Mouse (Mus musculus) lung, embryonic 16.5 days (tissue): ENCODE data around the gene Cep170b. TPM values are rescaled to one million over a fixed set of nuclear protein-coding genes. Genes with fewer than 3 reads are reported as not detected.

ENCODE experiments used
- ATAC-seq: fragments of 200-750 bp; cut with Nextera tagmentation; 2 replicates; pipeline ENCODE4 v1.8.0; 2017; ENCODE audit warnings: low read depth, mild to moderate bottlenecking, moderate library complexity
- H3K27ac ChIP-seq: fragments of 300-500 bp; sonication (generic); 2 replicates; pipeline ENCODE4 v1.5.1; 2014; ENCODE audit warnings: mild to moderate bottlenecking, control low read depth, low read length
- H3K27me3 ChIP-seq: fragments of 300-500 bp; sonication (generic); 2 replicates; pipeline ENCODE4 v1.6.1; 2014; ENCODE audit warnings: low read depth, low read length, mixed read lengths; ENCODE audit not compliant: control insufficient read depth, insufficient read depth
- H3K36me3 ChIP-seq: fragments of 300-500 bp; sonication (generic); 2 replicates; pipeline ENCODE4 v1.6.1; 2014; ENCODE audit warnings: low read length; ENCODE audit not compliant: control insufficient read depth, insufficient read depth
- H3K4me1 ChIP-seq: fragments of 300-500 bp; sonication (generic); replicated peaks from 2 replicates; pipeline ENCODE4 v1.6.1; 2014; ENCODE audit warnings: low read length, mixed read lengths; ENCODE audit not compliant: control insufficient read depth, insufficient read depth
- H3K4me2 ChIP-seq: fragments of 300-500 bp; sonication (generic); 2 replicates; pipeline ENCODE4 v1.6.1; 2014; ENCODE audit warnings: low read depth, low read length, control low read depth
- H3K4me3 ChIP-seq: fragments of 300-500 bp; sonication (generic); 2 replicates; pipeline ENCODE4 v1.5.1; 2014; ENCODE audit warnings: mild to moderate bottlenecking, low read length, control low read depth
- H3K9ac ChIP-seq: fragments of 300-500 bp; sonication (generic); 2 replicates; pipeline ENCODE4 v1.6.1; 2014; ENCODE audit warnings: low read length, control low read depth
- H3K9me3 ChIP-seq: fragments of 300-500 bp; sonication (generic); 2 replicates; pipeline ENCODE4 v1.6.1; 2016; ENCODE audit warnings: low read length; ENCODE audit not compliant: control insufficient read depth
- WGBS: fragments of 180-500 bp; shearing (Covaris S2); extraction: QIAGEN DNeasy Blood & Tissue Kit; methylation state at CpG from one replicate; pipeline ENCODE4 v1.1.7; 2014; 5-methylcytosine and 5-hydroxymethylcytosine counted together
- polyA plus RNA-seq: library from polyadenylated mRNA; unstranded; fragments of >200 nt; fragmentation: Nextera tagmentation; extraction: Ambion mirVana; gene quantifications from 2 replicates; pipeline ENCODE4 v1.2.1, GENCODE M21; 2015

Gene Cep170b
- polyA plus RNA-seq, 1 experiment from 2014 or later: 13.5 TPM

DNA sequence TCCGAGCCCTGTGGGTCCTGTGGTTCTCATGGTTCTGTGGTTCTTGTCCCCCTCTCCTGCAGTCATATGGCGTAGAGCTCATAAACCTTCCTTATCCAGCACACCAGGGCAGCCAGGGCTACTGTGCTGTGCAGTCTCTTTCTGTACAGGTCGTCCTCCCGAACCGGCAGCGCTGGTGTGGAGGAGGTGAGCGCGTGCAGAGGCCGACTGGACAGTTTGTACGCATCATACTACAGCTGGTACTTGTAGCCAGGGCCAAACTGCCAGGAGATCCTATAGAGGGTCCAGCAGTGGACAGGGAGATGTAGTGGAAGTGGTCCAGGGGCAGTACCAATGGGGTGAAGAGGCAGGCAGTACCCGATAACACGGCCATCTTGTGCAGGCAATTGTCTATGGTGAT lies 30.7 kb downstream of the Cep170b start:
- Histone ChIP-seq H3K36me3 (no peaks in the 10 kb centered on the region), H3K4me2 (no peak overlapping the region), H3K27ac (no peak overlapping the region), H3K27me3 (no peaks in the 10 kb centered on the region), H3K4me3 (no peak overlapping the region), H3K4me1 (no peaks in the 10 kb centered on the region), H3K9me3 (no peaks in the 10 kb centered on the region), H3K9ac (no peak overlapping the region)
- ATAC-seq: no peak
- WGBS: 77% methylated on average over 12 of the region's 12 CpGs

DNA sequence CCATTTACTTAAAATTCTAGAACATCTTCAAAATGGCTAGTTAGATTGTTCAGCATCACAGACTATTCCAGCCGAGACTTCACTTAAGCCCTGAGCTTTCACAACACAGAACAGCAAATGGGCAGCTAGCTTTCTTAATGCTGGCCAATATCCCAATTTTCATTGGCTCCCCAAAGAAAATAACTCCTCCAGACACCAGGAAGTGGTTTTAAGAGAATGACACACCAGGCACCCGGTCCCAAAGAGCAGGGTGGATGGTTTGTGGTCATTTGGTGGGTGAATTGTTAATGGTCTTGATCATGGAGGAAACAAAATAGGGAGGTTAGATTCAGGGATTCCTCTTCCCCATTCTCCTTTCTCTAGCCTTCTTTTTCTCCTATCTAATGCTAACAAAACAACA lies 32.1 kb downstream of the Cep170b start:
- ATAC-seq: no peak
- no peak overlapping the region for H3K4me2 ChIP-seq
- H3K9ac ChIP-seq: no peak overlapping the region
- no peak overlapping the region for H3K4me3 ChIP-seq
- no peak overlapping the region for H3K27ac ChIP-seq
- WGBS: 50% methylated on average over 2 of the region's 2 CpGs
- no peaks in the 10 kb centered on the region for H3K9me3 ChIP-seq
- no peaks in the 10 kb centered on the region for H3K27me3 ChIP-seq
- H3K36me3 ChIP-seq: no peaks in the 10 kb centered on the region
- no peaks in the 10 kb centered on the region for H3K4me1 ChIP-seq

- H3K27ac ChIP-seq: no peak overlapping the region
- H3K36me3 ChIP-seq: no peaks in the 10 kb centered on the region
- no peak overlapping the region for H3K4me3 ChIP-seq
- no peak overlapping the region for H3K4me2 ChIP-seq
- no peaks in the 10 kb centered on the region for H3K27me3 ChIP-seq
- whole genome bisulfite sequencing: 59% methylated on average over 4 of the region's 4 CpGs
- no peaks in the 10 kb centered on the region for H3K4me1 ChIP-seq
- no peak for ATAC-seq
- H3K9me3 ChIP-seq: no peaks in the 10 kb centered on the region
- no peak overlapping the region for H3K9ac ChIP-seq
These were observed 35.6 kb downstream of the Cep170b start for GRCm38 (mm10) chr12:112755900-112756299.

- WGBS: 83% methylated on average over 5 of the region's 5 CpGs
- H3K9me3 ChIP-seq: no peaks in the 10 kb centered on the region
- no peak for ATAC-seq
These were observed 37.6 kb downstream of the Cep170b start for GRCm38 (mm10) chr12:112757896-112758295.

DNA sequence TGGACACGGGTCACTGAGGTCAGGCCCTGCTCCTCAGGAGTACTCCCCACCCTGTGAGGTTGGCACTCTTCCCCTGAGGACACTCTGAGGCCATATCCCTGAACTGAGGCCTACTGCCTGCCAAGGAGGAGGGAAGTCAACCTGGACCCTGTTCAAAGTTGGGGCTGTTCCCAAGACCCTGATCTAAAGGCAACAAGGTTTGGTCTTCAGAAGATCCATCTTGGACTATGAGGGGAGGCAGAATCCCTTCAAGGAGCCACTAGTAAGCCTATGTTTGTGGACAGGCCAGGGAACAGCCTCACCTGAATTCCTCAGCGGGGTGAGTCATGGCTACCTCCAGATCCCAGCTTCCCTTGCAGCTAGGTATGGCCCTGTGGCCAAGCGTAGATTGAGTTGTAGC lies 39.2 kb downstream of the Cep170b start:
- Histone ChIP-seq H3K4me2 (no peak overlapping the region), H3K9ac (no peak overlapping the region), H3K9me3 (no peaks in the 10 kb centered on the region), H3K27me3 (no peaks in the 10 kb centered on the region), H3K27ac (no peak overlapping the region), H3K4me1 (no peaks in the 10 kb centered on the region), H3K36me3 (no peaks in the 10 kb centered on the region), H3K4me3 (no peak overlapping the region)
- no peak for ATAC-seq
- 72% methylated on average over 3 of the region's 3 CpGs for WGBS

More at GRCm38 (mm10) chr12:112757896-112758295, 37.6 kb downstream of the Cep170b start:
- Histone ChIP-seq H3K9ac (no peak overlapping the region), H3K27ac (no peak overlapping the region), H3K4me2 (no peak overlapping the region), H3K27me3 (no peaks in the 10 kb centered on the region), H3K36me3 (no peaks in the 10 kb centered on the region), H3K4me3 (no peak overlapping the region), H3K4me1 (no peaks in the 10 kb centered on the region)

- H3K27ac ChIP-seq: no peak within 1 kb of the TSS
- no peaks in the 10 kb centered on the region for H3K4me1 ChIP-seq
- no peak within 1 kb of the TSS for H3K9ac ChIP-seq
- ATAC-seq: no peak
- H3K27me3 ChIP-seq: no peaks in the 10 kb centered on the region
- no peak within 1 kb of the TSS for H3K4me2 ChIP-seq
- H3K36me3 ChIP-seq: no peaks in the 10 kb centered on the region
- no peak within 1 kb of the TSS for H3K4me3 ChIP-seq
- no peaks in the 10 kb centered on the region for H3K9me3 ChIP-seq
- 29% methylated on average over 4 of the region's 4 CpGs for WGBS
These were observed 40.1 kb downstream of the Cep170b start, which contains the start of gene Pld4 for GRCm38 (mm10) chr12:112760154-112760926. Gene Pld4 (plus strand): TSS chr12:112760655.

DNA sequence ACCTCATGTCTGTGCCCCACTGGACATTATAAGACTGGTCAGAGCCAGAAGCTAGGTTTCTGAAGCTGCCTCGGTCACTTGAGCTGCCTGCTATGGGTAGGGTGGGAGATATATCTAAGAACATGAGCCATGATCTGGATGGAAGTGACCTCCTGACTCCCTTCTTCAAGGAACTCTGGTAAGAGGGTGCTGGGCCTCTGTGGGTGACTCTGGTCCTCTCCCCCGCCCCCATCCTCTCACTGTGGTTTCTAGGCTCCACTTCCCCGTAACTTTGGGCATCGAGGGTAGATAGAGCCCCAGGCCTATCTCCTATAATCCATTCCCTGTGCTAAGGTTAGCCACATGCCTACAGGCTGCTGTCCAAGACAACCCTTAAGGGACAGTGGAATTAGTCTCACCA lies 41.2 kb downstream of the Cep170b start:
- ATAC-seq: no peak
- no peaks in the 10 kb centered on the region for H3K9me3 ChIP-seq
- no peaks in the 10 kb centered on the region for H3K27me3 ChIP-seq
- H3K27ac ChIP-seq: no peak overlapping the region
- no peak overlapping the region for H3K4me3 ChIP-seq
- H3K9ac ChIP-seq: no peak overlapping the region
- no peak overlapping the region for H3K4me2 ChIP-seq
- no peaks in the 10 kb centered on the region for H3K36me3 ChIP-seq
- WGBS: 82% methylated on average over 4 of the region's 4 CpGs
- no peaks in the 10 kb centered on the region for H3K4me1 ChIP-seq

DNA sequence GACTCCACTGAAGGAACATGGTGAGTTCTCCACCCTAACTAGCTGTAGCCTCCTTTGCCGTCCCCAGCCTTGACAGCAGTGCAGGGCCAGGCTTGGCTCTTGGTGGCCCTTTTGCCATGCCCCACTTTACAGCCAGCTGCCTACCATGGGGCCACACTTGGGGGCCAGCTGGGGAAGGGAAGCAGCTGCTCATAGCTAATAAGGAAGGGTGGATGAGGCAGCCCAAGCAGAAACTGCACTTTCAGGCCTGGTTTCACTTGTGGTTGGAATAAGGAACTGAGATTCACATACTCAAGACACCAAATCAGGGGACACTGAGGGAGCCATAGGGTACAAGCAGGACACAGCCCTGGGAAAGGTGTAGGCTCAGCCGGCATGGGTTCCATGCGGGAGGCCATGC lies 41.8 kb downstream of the Cep170b start:
- WGBS: 85% methylated on average over 3 of the region's 3 CpGs
- no peaks in the 10 kb centered on the region for H3K36me3 ChIP-seq
- H3K9ac ChIP-seq: no peak overlapping the region
- H3K4me1 ChIP-seq: no peaks in the 10 kb centered on the region
- H3K4me3 ChIP-seq: no peak overlapping the region
- no peaks in the 10 kb centered on the region for H3K9me3 ChIP-seq
- ATAC-seq: no peak
- no peaks in the 10 kb centered on the region for H3K27me3 ChIP-seq
- H3K27ac ChIP-seq: no peak overlapping the region
- no peak overlapping the region for H3K4me2 ChIP-seq

DNA sequence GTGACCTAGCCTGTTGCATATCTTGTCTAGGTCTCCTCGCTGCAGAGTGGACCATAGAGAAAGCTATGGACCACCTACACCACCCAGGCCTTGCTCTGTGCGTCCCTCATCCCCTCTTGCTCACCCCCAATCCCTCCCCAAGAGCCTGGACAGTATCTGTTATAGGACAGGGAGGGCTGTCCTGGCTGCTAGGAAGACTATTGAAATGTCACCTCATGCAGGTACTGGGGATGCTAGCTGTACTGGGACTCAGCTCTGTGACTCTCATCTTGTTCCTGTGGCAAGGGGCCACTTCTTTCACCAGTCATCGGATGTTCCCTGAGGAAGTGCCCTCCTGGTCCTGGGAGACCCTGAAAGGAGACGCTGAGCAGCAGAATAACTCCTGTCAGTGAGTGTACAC lies 42.9 kb downstream of the Cep170b start:
- WGBS: 78% methylated on average over 4 of the region's 4 CpGs
- no peak for ATAC-seq

More for the DNA sequence above, 42.9 kb downstream of the Cep170b start:
- H3K27ac ChIP-seq: no peak overlapping the region
- no peaks in the 10 kb centered on the region for H3K9me3 ChIP-seq
- no peaks in the 10 kb centered on the region for H3K4me1 ChIP-seq
- no peaks in the 10 kb centered on the region for H3K36me3 ChIP-seq
- H3K4me3 ChIP-seq: no peak overlapping the region
- no peaks in the 10 kb centered on the region for H3K27me3 ChIP-seq
- no peak overlapping the region for H3K9ac ChIP-seq
- no peak overlapping the region for H3K4me2 ChIP-seq
